Mouse (Mus musculus) spleen, adult 12 weeks (tissue): ENCODE data around the gene Limch1.

Experiments used
- DNase-seq: peaks from one replicate; pipeline ENCODE4 v3.0.0; 2022; ENCODE audit warnings: low spot score

The Limch1 gene

DNA sequence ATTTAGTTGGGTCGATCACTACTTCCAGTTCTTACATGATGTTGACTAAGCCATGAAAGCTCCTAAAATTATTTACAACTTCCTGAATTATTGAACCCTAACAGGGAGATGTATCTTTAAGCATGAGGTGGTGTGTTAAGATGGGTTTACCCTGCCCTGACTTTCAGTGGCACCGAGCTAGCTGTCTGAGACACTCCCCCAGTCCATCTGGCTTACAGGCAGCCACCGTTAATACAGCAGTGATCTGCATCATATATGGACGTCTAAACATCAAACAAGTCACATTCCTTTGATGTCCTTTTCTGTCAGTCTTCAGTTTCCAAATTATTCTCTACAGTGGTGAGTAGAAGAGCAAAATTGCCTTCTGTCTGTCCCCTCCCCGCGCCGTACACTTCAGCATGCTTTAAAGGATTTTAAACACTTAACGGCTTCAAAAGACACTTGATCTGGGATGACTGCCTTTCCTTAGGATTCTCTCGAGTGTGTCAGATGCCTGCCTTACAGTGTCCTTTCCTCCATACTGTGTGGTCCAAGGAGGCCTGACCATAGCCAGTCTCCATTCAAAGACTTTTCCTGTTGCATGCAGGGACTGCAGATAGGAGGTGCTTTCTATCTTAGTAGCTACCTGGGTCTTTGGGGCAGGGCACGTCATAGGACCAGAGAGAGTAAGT, 187.6 kb downstream of the Limch1 start:
- DNase-seq: no peak

DNA sequence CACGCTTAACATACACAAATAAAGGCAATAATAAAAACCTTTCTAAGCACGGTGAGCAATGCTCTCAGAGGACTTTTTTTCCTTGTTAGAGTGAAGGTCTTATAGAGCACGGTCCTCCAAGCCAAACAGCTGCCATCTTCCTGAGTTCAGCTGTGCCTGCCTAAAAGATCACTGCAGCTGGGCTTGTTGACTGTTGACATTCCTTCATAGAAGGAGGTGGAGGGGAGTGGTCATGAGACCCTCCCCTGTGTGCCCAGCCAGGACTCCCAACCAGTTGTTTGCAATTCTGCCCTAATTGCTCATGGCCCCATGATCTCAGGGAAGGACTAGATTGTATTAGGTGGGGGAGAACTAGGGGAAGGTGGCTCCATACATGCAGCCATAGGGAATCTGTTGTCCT, 189.0 kb downstream of the Limch1 start:
- DNase-seq: no peak

DNA sequence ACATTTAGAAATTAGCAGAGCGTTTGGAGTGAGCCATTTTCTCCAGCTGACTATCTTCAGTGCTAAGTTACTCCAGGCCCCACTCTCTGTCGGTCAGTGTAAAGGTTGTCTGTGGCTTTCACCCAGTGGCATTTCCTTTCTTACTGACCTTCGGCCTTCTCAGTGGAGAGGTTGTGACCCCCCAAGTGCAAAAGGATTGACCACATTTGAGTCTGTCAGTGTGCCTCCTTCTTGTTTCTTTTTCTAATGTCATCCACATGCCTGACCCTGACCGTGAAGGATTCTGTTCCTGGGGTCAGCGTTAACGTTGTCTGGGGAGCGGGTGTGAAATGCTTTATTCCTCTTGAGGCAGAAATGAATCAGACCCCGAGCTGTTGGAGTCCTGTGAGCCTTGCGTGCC, 191.7 kb downstream of the Limch1 start:
- no peak for DNase-seq

- no peak for DNase-seq
Observed at GRCm38 (mm10) chr5:66941710-66942450, 196.3 kb downstream of the Limch1 start.

- DNase-seq: no peak
Observed at GRCm38 (mm10) chr5:66942922-66943321, 197.3 kb downstream of the Limch1 start.

DNA sequence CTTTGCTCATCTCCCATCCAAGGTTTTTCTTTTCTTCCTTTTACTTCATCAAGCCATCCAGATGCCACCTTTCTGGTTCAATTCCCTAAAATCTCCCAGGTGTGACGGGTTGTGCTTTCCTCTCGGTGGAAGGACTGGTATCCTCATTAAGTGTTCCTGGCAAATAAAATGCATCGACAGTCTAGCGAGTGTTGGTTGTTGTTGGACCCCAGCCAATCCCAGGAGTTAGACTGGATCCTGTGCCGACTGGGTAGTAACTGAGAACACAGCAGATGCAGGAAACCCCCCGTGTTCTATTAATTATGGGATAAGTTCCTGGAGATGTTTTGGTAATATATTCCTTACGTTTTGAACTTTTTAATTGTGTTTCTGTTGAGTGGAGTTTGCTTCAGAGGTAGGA, 197.9 kb downstream of the Limch1 start:
- DNase-seq: no peak

DNA sequence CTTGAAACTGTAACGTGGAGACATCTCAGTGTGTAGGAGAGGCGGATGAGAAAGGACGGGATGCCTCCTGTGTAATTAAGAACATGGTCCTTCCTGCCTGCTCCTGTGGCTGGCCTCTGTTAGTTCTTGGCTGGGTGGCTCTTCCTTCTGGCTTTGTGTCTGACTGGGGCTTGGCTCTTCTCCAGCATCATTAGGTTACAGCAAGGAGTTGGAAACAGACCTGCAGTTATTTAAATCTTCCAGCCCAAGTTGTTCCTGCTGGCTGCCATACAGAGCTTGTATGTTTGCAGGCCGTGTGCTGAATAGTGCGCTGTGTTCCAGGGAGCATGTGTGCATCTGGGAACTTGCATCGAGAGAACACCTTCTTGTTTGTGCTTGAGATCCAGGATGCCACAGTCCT, 202.3 kb downstream of the Limch1 start:
- DNase-seq: no peak

GRCm38 (mm10) chr5:66949098-66949692, 203.6 kb downstream of the Limch1 start:
- DNase-seq: no peak

DNA sequence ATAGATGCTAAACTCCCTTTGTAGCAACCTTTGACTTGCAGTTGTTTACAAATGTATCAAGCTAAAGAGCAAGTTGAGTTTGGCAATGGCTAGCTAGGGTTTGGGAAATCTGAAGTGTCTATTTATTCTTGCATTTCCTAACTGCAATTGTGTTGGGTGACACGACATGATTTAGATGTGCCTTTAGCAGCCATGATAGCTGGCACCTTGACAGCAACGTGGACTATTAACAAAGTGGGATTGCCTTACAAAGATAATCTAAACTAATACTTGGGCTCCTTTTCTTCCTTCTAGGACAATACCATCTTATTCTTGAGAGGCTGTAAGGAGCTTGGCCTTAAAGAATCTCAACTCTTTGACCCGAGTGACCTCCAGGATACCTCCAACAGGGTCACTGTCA, 207.7 kb downstream of the Limch1 start:
- no peak for DNase-seq

DNA sequence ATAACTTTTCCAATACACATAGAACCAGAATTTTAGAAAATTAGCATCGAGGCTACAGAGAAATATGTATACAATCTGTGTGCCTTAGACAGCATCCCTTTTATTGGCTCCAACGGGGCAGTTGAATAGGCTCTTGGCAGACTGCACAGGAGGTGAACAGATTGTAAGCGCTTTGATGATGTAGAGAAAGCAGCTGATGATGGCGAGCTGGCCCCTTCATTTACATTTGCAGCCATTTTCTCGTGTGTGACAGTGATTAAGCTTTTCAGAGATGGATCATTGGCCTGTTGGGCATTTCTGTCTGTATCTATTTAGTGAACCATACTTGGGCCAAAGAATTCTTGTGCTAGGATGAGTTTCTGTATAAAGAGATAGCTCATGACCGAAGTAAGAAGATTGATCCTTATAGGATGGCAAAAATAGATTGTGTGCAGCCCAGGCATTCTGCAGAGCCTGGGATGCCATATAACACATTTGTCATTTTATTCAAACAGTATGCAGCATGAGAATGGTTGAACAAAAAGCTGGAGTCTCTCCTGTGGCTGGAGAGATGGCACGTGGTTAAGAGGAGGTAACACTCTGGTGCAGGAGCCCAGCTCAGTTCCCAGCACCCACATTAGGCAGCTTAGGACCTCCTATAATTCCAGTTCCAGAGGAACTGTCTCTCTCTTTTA, 208.5 kb downstream of the Limch1 start:
- DNase-seq: no peak

DNA sequence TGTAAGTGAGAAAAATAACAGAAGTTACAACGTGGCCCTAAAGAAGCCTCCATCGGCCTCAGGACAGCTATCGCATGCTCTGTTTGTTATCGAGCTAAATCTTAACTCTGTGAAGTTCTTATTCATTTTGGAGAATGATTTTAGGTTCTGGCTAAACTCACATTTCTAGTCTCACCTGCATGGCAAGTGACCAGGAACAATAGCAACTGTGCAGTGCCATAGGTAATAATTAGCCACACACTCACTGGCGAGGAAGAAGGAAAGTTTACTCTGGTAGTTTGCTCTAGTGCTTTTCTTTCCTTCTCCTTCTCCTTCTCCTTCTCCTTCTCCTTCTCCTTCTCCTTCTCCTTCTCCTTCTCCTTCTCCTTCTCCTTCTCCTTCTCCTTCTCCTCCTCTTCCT, 209.6 kb downstream of the Limch1 start:
- DNase-seq: no peak

DNA sequence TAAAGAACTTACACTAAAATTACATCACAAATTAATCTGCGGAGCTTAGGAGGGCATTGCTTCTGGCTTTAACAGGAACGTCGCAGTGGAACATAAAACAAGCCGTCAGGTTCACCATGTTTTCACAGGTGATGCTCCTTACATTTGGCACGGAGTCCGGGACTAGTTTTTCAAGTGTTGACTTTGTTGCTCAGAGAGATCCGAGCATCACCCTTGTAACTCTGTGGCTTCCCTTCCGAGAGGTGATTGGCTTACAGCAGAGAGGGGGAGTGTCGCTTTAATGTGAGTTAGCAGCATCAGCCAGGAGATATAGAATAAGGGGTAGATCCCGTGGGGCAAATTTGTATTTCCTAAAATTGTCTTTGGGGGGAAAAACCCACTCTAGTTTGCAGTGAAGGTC, 212.0 kb downstream of the Limch1 start:
- no peak for DNase-seq

DNA sequence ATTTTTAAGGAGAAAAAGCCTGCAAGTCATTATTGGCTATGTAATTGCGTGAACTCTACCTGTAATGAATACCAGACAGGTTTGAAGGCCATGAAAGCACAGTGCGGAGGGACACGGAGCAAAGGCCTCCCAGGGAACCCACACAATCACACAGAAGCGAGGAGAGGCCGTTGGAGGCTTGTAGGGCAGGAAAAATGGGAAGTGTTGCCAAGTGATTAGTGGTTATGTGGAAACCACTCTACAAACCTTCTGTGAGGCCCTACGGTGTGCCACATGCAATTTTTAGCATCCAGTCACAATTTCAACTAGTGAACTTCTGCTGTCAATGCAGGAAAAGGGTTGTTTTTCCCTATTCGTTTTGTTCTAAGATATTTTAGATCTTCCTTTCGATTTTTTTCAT, 212.5 kb downstream of the Limch1 start:
- no peak for DNase-seq

DNA sequence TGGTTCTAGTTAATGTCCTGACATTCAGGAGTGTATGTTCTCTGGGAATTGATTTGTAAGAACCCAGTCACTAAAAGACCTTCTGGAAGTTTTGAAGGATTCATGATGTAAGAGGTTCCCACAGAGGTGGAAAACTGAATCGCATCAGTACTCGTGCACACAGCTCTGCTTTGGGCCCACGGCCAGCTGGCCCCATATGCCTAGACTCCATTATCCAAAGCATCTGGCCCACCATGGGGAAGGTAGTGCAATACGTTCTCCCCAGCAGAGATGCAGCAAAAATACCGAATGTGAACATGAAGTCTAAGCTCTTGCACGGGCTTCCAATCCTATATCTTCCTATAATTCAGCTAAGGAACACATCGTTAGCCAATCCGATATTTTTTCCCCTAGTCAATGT, 214.3 kb downstream of the Limch1 start:
- no peak for DNase-seq

GRCm38 (mm10) chr5:66965442-66965841, 219.8 kb downstream of the Limch1 start:
- DNase-seq: no peak

DNA sequence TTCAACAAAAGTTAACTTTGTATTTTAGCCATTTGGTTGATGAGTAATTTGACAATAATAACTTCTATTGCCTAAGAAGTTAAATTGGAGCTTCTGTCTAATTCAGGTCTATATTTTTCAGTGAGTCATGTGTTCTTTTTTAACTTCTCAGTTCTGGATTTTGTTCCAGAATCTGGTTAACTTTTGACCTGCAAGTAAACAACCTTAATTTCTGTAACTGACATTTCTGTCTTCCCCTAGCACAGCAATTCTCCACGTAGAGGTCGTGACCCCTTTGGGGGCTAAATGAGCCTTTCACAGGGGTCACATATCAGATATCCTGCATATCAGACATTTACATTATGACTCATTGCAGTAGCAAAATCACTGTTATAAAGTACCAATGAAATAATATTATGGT, 221.5 kb downstream of the Limch1 start:
- DNase-seq: no peak

- no peak for DNase-seq
Observed at GRCm38 (mm10) chr5:66967646-66968045, 222.0 kb downstream of the Limch1 start.

- no peak for DNase-seq
Observed at GRCm38 (mm10) chr5:66968059-66968833, 222.6 kb downstream of the Limch1 start.

DNA sequence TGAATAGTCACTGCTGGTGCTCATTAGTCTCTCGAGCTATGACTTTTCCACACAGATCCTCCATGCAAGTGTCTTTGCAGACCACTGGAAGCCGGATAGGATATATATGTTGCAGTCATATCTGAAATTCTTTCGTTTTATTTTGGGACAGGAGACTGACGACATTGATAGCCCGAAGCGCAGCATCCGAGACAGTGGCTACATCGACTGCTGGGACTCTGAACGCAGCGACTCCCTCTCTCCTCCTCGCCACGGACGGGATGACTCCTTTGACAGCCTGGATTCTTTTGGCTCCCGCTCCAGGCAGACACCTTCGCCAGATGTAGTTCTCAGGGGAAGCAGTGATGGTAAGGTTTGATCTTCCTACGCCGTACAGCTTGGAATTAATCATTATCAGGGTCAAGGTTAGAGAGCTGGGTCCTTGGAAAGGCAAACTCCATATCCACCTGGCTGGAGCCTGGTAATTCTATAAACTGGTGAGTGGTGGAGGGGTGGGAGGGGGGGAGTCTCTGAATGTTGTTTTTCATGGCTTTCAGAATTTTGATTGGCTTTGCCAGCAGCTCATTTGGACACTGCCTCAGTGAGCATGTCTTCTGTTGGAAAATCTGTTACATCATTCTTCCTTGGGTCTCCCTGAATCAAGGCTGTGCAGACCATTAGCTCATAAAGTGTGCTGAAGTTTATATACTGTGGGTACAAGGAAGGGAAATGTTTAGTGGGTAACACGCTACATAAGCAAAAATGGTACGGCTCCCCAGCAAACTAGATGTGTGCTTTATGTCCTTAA, 223.5 kb downstream of the Limch1 start:
- DNase-seq: no peak

- DNase-seq: no peak
Observed at GRCm38 (mm10) chr5:66975621-66976020, 230.0 kb downstream of the Limch1 start.
